In genomic region chr7:120597203-120597743, GRCm38 (mm10) we compare ENCODE assay signal across 11 mouse cellular contexts. TPM values are rescaled to one million over a fixed set of nuclear protein-coding genes. Genes with fewer than 3 reads are reported as not detected.
DNase-seq lines count a peak whose midpoint lies in the region; ATAC-seq and TF ChIP-seq lines count a peak whose summit lies in the region.
"Had no signal": no experiment of that assay in that cellular context is flagged by ENCODE, and none has a peak within 500 bp of the region (broad histone marks: within the 10 kb centered on the region; RNA-seq: fewer than 3 reads in every experiment).

No protein-coding gene starts in this region.

- H3K9ac ChIP-seq in lung, postnatal 0 days (replicated peaks; ENCODE audit: low read depth), result no peak overlapping the region
- H3K9ac ChIP-seq in liver, embryonic 15.5 days, result no peak overlapping the region
- H3K9ac ChIP-seq in stomach, embryonic 16.5 days (ENCODE audit: low read length), result peak overlapping the region; percentile 57

- H3K9me3 ChIP-seq in lung, postnatal 0 days (ENCODE audit: low read length), result no peaks in the 10 kb centered on the region
- H3K9me3 ChIP-seq in liver, embryonic 15.5 days (replicated peaks), result no peaks in the 10 kb centered on the region
- no peaks in the 10 kb centered on the region for H3K9me3 ChIP-seq in stomach, embryonic 16.5 days (replicated peaks; ENCODE audit: control insufficient read depth, low read length)

- no peaks in the 10 kb centered on the region for H3K36me3 ChIP-seq in lung, postnatal 0 days (ENCODE audit: insufficient read depth, low read length)
- no peaks in the 10 kb centered on the region for H3K36me3 ChIP-seq in liver, embryonic 15.5 days (replicated peaks)
- no peaks in the 10 kb centered on the region for H3K36me3 ChIP-seq in stomach, embryonic 16.5 days (ENCODE audit: control insufficient read depth, insufficient read depth, low read length)

- peak overlapping the region; percentile 61 for H3K4me2 ChIP-seq in lung, postnatal 0 days (replicated peaks; ENCODE audit: low read depth, low read length)
- H3K4me2 ChIP-seq in liver, embryonic 15.5 days, result peak overlapping the region; percentile 42
- H3K4me2 ChIP-seq in stomach, embryonic 16.5 days (ENCODE audit: low read depth, low read length), result peak overlapping the region; percentile 80

- TF ChIP-seq EP300 in lung, postnatal 0 days (IDR thresholded peaks at IDR 0.05), result no peak

- no peak for ATAC-seq in lung, postnatal 0 days
- ATAC-seq in liver, embryonic 15.5 days (ENCODE audit: insufficient read depth), result no peak
- ATAC-seq in stomach, embryonic 16.5 days (ENCODE audit: insufficient read depth, low FRiP score), result no peak

- WGBS in lung, postnatal 0 days, result 74% methylated on average over 4 of the region's 4 CpGs
- WGBS in liver, embryonic 15.5 days (ENCODE audit: insufficient replicate concordance), result 54% methylated on average over 4 of the region's 4 CpGs
- 88% methylated on average over 4 of the region's 4 CpGs for WGBS in stomach, embryonic 16.5 days

- peak overlapping the region; percentile 31; the same call in 1 of the 2 replicates for H3K4me3 ChIP-seq in lung, postnatal 0 days (ENCODE audit: low read depth, low read length)
- H3K4me3 ChIP-seq in liver, embryonic 15.5 days (replicated peaks), result no peak overlapping the region
- H3K4me3 ChIP-seq in stomach, embryonic 16.5 days (replicated peaks; ENCODE audit: low read length), result peak overlapping the region; percentile 49
- H3K4me3 ChIP-seq: erythroblast, embryonic 14.5 days had no signal

- H3K27me3 ChIP-seq in lung, postnatal 0 days (replicated peaks; ENCODE audit: insufficient read depth, low read length), result no peaks in the 10 kb centered on the region
- H3K27me3 ChIP-seq in liver, embryonic 15.5 days, result peaks cover 31% of the 10 kb centered on the region
- no peaks in the 10 kb centered on the region for H3K27me3 ChIP-seq in stomach, embryonic 16.5 days (ENCODE audit: control insufficient read depth, insufficient read depth, low read length)

- H3K27ac ChIP-seq in lung, postnatal 0 days (ENCODE audit: low read length), result no peak overlapping the region
- H3K27ac ChIP-seq in liver, embryonic 15.5 days (replicated peaks), result no peak overlapping the region
- no peak overlapping the region for H3K27ac ChIP-seq in stomach, embryonic 16.5 days (ENCODE audit: low read length)

- TF ChIP-seq CTCF in lung, postnatal 0 days (IDR thresholded peaks at IDR 0.05), result no peak

- peak; percentile 0 for DNase-seq in cerebellum, adult 8-10 months
- DNase-seq in cerebellum, postnatal 36 days, result no peak
- DNase-seq in lung, postnatal 0 days (ENCODE audit: low spot score), result no peak
- DNase-seq in lung, postnatal 10 days, result no peak
- DNase-seq in yolk sac, embryonic 10.5 days (ENCODE audit: low spot score), result no peak
- DNase-seq in ovary, postnatal 36 days (ENCODE audit: low spot score), result no peak
- DNase-seq: adrenal gland, adult 8-10 months; spleen, adult 18-20 months had no signal

- H3K4me1 ChIP-seq in lung, postnatal 0 days (ENCODE audit: insufficient read depth, low read depth, low read length), result no peaks in the 10 kb centered on the region
- no peaks in the 10 kb centered on the region for H3K4me1 ChIP-seq in liver, embryonic 15.5 days (replicated peaks)
- H3K4me1 ChIP-seq in stomach, embryonic 16.5 days (ENCODE audit: control insufficient read depth, insufficient read depth, low read length), result no peaks in the 10 kb centered on the region

RNA-seq across cellular contexts. Expression of gene Uqcrc2, which starts 37.7 kb away (rescaled TPM):
- 118 and 123 TPM in 2 replicates for polyA plus RNA-seq in lung, postnatal 0 days (2015; fragmentation: Nextera tagmentation; extraction: Ambion mirVana)
- polyA plus RNA-seq in liver, embryonic 15.5 days (2015; fragmentation: Nextera tagmentation; extraction: Ambion mirVana), result 115 and 118 TPM in 2 replicates
- polyA plus RNA-seq in stomach, embryonic 16.5 days (2015; fragmentation: Nextera tagmentation; extraction: Ambion mirVana), result 204 and 235 TPM in 2 replicates
